Mouse (Mus musculus): Measurements from ENCODE around the gene Uvrag.
"Not testable (repeated sequence)": the region's sequence is repeated elsewhere in the genome, so short reads cannot be mapped to it uniquely, and the experiment has no call there.

Gene Uvrag

GRCm38 (mm10) chr7:98970721-98971120 is 170.2 kb downstream of the Uvrag start:
- no peak for DNase-seq (ENCODE audit: low spot score)

- DNase-seq (ENCODE audit: low spot score), result no peak
Observed at GRCm38 (mm10) chr7:98968741-98969395, 172.1 kb downstream of the Uvrag start.

- DNase-seq (ENCODE audit: low spot score), result peak; percentile 25
Observed at GRCm38 (mm10) chr7:98968082-98968674, 172.8 kb downstream of the Uvrag start.

GRCm38 (mm10) chr7:98967672-98968071 is 173.3 kb downstream of the Uvrag start:
- no peak for DNase-seq (ENCODE audit: low spot score)

- DNase-seq (ENCODE audit: low spot score), result not testable (repeated sequence)
Observed at GRCm38 (mm10) chr7:98963581-98963980, 177.4 kb downstream of the Uvrag start.

- DNase-seq (ENCODE audit: low spot score), result peak; percentile 75
Observed at GRCm38 (mm10) chr7:98962547-98963311, 178.2 kb downstream of the Uvrag start.

- peak; percentile 32 for DNase-seq (ENCODE audit: low spot score)
Observed at GRCm38 (mm10) chr7:98962074-98962473, 178.9 kb downstream of the Uvrag start.

- no peak for DNase-seq (ENCODE audit: low spot score)
Observed at GRCm38 (mm10) chr7:98960274-98960673, 180.7 kb downstream of the Uvrag start.

GRCm38 (mm10) chr7:98959246-98959645 is 181.7 kb downstream of the Uvrag start:
- DNase-seq (ENCODE audit: low spot score), result no peak

GRCm38 (mm10) chr7:98958172-98958571 is 182.8 kb downstream of the Uvrag start:
- DNase-seq (ENCODE audit: low spot score), result no peak

GRCm38 (mm10) chr7:98957111-98957741 is 183.7 kb downstream of the Uvrag start:
- no peak for DNase-seq (ENCODE audit: low spot score)

GRCm38 (mm10) chr7:98956609-98957008 is 184.3 kb downstream of the Uvrag start:
- DNase-seq (ENCODE audit: low spot score), result no peak

GRCm38 (mm10) chr7:98953649-98954048 is 187.3 kb downstream of the Uvrag start:
- DNase-seq (ENCODE audit: low spot score), result no peak

GRCm38 (mm10) chr7:98944986-98945385 is 196.0 kb downstream of the Uvrag start:
- no peak for DNase-seq (ENCODE audit: low spot score)

GRCm38 (mm10) chr7:98943687-98944086 is 197.3 kb downstream of the Uvrag start:
- no peak for DNase-seq (ENCODE audit: low spot score)

GRCm38 (mm10) chr7:98942746-98943145 is 198.2 kb downstream of the Uvrag start:
- DNase-seq (ENCODE audit: low spot score), result no peak

GRCm38 (mm10) chr7:98939194-98939593 is 201.7 kb downstream of the Uvrag start:
- DNase-seq (ENCODE audit: low spot score), result no peak

GRCm38 (mm10) chr7:98938621-98939020 is 202.3 kb downstream of the Uvrag start:
- DNase-seq (ENCODE audit: low spot score), result no peak

- DNase-seq (ENCODE audit: low spot score), result no peak
Observed at GRCm38 (mm10) chr7:98937079-98937813, 203.7 kb downstream of the Uvrag start.

GRCm38 (mm10) chr7:98935757-98936156 is 205.2 kb downstream of the Uvrag start:
- no peak for DNase-seq (ENCODE audit: low spot score)

GRCm38 (mm10) chr7:98935193-98935592 is 205.7 kb downstream of the Uvrag start:
- DNase-seq (ENCODE audit: low spot score), result no peak

All from urinary bladder, postnatal 14 days (tissue).